Mouse (Mus musculus) midbrain, embryonic 11.5 days (tissue): ENCODE measurements at regions not wholly inside any gene's neighbourhood (a gene's known extent, or its start where the extent isn't known, plus 50 kb on each side); places are given as distances from the start of the nearest gene placed in this dataset.
A peak's percentile ranks its signal among the peaks of the same experiment; 100 is the strongest.

Source experiments
- ATAC-seq: fragments of 200-750 bp; cut with Nextera tagmentation; 2 replicates; pipeline ENCODE4 v1.8.0; 2017; ENCODE audit warnings: moderate TSS enrichment, moderate library complexity; ENCODE audit not compliant: low FRiP score
- DNase-seq: peaks from one replicate; pipeline ENCODE4 v3.0.0; 2015; ENCODE audit warnings: low spot score; ENCODE audit errors: missing footprints
- H3K27ac ChIP-seq: fragments of 300-500 bp; sonication (generic); 2 replicates; pipeline ENCODE4 v1.5.1; 2014; ENCODE audit warnings: low read depth, low read length
- H3K27me3 ChIP-seq: fragments of 300-500 bp; sonication (generic); 2 replicates; pipeline ENCODE4 v1.6.1; 2014; ENCODE audit warnings: mild to moderate bottlenecking, low read length, moderate library complexity, mixed read lengths; ENCODE audit not compliant: control insufficient read depth, insufficient read depth
- H3K36me3 ChIP-seq: fragments of 300-500 bp; sonication (generic); 2 replicates; pipeline ENCODE4 v1.6.1; 2014; ENCODE audit warnings: mild to moderate bottlenecking, low read length, moderate library complexity, mixed read lengths; ENCODE audit not compliant: control insufficient read depth, insufficient read depth
- H3K4me1 ChIP-seq: fragments of 300-500 bp; sonication (generic); 2 replicates; pipeline ENCODE4 v1.6.1; 2014; ENCODE audit warnings: low read length; ENCODE audit not compliant: control insufficient read depth, insufficient read depth
- H3K4me2 ChIP-seq: fragments of 300-500 bp; sonication (generic); 2 replicates; pipeline ENCODE4 v1.6.1; 2014; ENCODE audit warnings: mild to moderate bottlenecking, moderate library complexity
- H3K4me3 ChIP-seq: fragments of 300-500 bp; sonication (generic); 2 replicates; pipeline ENCODE4 v1.5.1; 2014; ENCODE audit warnings: low read depth, low read length
- H3K9ac ChIP-seq: fragments of 300-500 bp; sonication (generic); 2 replicates; pipeline ENCODE4 v1.6.1; 2014; ENCODE audit warnings: low read length
- H3K9me3 ChIP-seq: fragments of 300-500 bp; sonication (generic); 2 replicates; pipeline ENCODE4 v1.6.1; 2016; ENCODE audit warnings: low read length; ENCODE audit not compliant: control insufficient read depth
- WGBS: fragments of 180-500 bp; shearing (Covaris S2); extraction: QIAGEN DNeasy Blood & Tissue Kit; methylation state at CpG from one replicate; pipeline ENCODE4 v1.1.7; 2014; 5-methylcytosine and 5-hydroxymethylcytosine counted together

DNA sequence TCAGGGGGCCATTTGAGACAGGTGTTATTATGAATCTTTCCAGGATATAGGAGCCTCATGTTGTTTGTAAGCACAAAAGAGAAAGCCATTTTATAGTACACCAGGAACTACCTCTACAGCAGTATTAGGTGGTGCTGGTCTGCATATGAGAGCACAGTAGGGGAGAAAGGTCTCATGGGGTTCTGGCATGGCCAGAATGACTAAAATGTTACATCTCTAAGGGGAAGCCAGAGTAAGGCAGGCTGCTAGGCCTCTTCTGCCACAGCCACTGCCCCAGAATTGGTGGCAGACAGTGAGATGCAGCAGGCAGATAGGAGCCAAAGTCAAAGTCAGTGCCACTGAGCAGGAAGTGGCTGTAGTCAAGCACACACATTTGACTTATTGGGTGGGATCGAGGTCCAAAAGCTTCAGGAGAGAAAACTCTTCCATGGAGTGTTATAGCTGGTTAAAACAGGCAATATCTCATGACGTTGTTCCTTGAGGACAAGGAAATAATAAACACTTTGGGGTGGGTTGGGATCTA, 147.2 kb downstream of the Hira start:
- Histone ChIP-seq H3K27ac (no peak overlapping the region), H3K4me1 (no peaks in the 10 kb centered on the region), H3K9me3 (no peaks in the 10 kb centered on the region), H3K4me3 (no peak overlapping the region), H3K36me3 (no peaks in the 10 kb centered on the region), H3K9ac (no peak overlapping the region), H3K4me2 (no peak overlapping the region), H3K27me3 (no peaks in the 10 kb centered on the region)
- ATAC-seq (no peak), DNase-seq (no peak)
- 83% methylated on average over 2 of the region's 2 CpGs for WGBS

DNA sequence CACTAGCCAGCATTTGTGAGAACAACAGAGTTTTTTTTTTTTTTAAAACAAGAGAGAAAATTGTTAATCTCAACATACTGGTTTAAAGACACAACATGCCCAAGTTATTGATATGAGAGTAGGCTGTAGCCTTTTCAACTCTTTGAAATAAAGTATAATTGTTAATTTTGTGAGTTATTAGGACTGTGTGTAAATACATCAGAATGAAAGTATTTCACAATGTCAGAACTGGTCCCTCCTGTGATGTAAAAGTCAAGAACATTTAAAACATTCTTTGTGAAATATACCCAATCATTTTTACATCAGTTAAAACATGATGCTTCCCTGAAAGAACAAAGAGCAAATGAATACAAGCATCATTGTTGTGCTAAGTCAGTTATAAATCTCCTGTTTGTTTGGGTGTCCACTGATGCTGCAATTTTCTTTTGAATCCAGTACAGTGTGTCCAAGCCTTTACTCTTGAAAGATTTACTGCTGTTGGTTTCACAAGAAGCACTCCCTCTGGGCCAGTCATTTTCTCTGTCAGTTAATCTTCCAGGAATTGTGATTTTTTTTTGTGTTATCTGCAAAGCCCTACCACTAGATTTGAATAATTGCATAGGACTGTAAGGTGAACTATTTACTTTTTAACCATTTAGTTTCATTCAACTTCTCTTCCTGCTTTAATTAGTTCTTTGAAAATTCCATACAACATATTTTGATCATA, 148.5 kb downstream of the Hira start:
- ATAC-seq (no peak), DNase-seq (no peak)
- Histone ChIP-seq H3K4me2 (no peak overlapping the region), H3K36me3 (no peaks in the 10 kb centered on the region), H3K4me3 (no peak overlapping the region), H3K9me3 (no peaks in the 10 kb centered on the region), H3K27ac (no peak overlapping the region), H3K4me1 (no peaks in the 10 kb centered on the region), H3K27me3 (no peaks in the 10 kb centered on the region), H3K9ac (no peak overlapping the region)

DNA sequence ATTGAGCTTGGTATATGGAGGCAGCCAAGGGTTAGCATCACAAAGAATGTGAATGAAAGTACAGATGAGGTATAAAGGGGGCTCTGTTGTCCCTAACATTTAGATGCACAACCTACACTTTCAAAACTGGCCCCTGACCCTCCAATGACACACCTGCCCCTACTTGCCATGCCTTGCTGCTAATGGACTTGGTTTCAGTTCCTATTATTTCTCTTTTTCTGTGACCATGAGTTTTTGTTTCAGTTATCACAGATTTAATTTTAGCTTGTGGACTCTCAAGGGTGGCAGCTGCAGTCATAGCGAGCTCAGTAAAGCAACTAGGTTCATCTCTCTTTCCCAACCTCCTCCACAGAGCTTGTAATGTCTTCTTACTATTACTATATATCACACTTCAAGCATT, 150.3 kb downstream of the Hira start:
- DNase-seq (no peak), ATAC-seq (no peak)
- no peaks in the 10 kb centered on the region for H3K36me3 ChIP-seq
- H3K9ac ChIP-seq, result no peak overlapping the region
- WGBS, result 78% methylated on average over 1 of the region's 1 CpGs
- no peak overlapping the region for H3K4me3 ChIP-seq
- no peaks in the 10 kb centered on the region for H3K9me3 ChIP-seq
- no peak overlapping the region for H3K27ac ChIP-seq
- H3K4me1 ChIP-seq, result no peaks in the 10 kb centered on the region
- no peak overlapping the region for H3K4me2 ChIP-seq
- no peaks in the 10 kb centered on the region for H3K27me3 ChIP-seq

DNA sequence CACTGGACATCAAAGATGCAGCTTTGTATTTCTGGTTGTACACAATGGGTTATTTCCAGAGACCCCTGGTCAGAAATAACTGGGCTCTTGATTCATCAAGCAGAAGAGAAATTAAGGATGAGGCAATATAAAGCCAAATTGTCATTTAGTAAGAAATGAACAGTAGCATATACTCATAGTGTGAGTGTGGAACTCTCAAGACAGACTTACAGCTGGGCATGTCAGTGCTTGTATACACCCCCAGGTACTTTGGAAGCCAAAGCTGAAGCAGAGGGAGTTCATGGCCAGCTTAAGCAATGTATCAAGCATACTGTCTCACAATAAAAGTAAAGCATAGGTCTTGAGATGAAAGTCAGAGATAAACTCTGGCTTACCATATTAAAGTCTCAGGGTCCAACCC, 155.7 kb downstream of the Hira start:
- Histone ChIP-seq H3K27me3 (no peaks in the 10 kb centered on the region), H3K4me2 (no peak overlapping the region), H3K27ac (no peak overlapping the region)

DNA sequence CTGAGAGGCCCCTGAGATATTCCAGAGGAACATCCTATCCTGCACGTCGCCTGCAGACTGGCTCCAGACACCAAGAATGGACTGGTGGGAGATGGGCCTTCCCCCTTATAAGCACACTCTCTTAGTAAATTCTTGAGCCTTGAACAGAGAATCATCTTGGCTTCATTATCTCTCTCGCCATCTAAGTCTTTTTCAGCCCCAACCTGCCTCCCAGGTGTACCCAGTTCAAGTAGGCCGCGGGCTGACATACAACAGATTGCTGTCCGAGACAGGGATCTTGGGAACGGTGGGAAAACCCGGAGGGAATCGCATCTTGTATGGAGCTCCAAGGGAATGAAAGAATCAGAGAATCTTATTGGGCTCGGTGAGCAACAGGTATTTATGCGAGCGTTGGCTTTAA, 158.9 kb downstream of the Hira start:
- DNase-seq (peak; percentile 82), ATAC-seq (no peak)
- no peaks in the 10 kb centered on the region for H3K27me3 ChIP-seq
- H3K27ac ChIP-seq, result no peak overlapping the region
- no peaks in the 10 kb centered on the region for H3K9me3 ChIP-seq
- no peaks in the 10 kb centered on the region; the same call in 1 of the 2 replicates for H3K4me1 ChIP-seq
- H3K4me3 ChIP-seq, result no peak overlapping the region
- WGBS, result 73% methylated on average over 12 of the region's 12 CpGs
- no peak overlapping the region for H3K9ac ChIP-seq
- no peak overlapping the region for H3K4me2 ChIP-seq
- H3K36me3 ChIP-seq, result no peaks in the 10 kb centered on the region

More for the DNA sequence above, 155.7 kb downstream of the Hira start:
- H3K36me3 ChIP-seq, result no peaks in the 10 kb centered on the region
- ATAC-seq (no peak), DNase-seq (no peak)
- H3K4me3 ChIP-seq, result no peak overlapping the region
- H3K9me3 ChIP-seq, result no peaks in the 10 kb centered on the region
- H3K4me1 ChIP-seq, result no peaks in the 10 kb centered on the region; the same call in 1 of the 2 replicates
- H3K9ac ChIP-seq, result no peak overlapping the region

DNA sequence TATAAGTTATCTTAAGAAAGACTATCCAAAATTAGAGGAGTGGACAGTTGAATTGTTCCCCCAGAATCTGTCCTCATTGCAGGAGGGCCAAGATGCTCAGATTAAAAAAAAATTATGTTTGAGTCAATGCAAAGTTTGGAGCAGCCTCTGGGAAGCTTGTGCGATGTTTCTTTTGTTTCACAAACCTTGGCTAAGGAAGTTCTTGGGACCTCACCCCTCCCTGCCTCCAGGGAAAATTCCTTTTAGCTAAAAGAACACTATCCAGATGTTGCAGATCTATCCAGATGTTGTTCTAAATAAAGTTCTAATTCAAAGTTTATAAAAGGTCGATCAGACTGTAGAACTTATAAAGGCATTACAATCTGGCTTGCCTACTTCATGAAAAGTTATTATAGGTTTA, 160.8 kb downstream of the Hira start:
- 89% methylated on average over 2 of the region's 2 CpGs for WGBS
- Histone ChIP-seq H3K9me3 (no peaks in the 10 kb centered on the region), H3K36me3 (no peaks in the 10 kb centered on the region), H3K4me2 (no peak overlapping the region), H3K4me3 (no peak overlapping the region), H3K4me1 (no peaks in the 10 kb centered on the region; the same call in 1 of the 2 replicates), H3K9ac (no peak overlapping the region), H3K27me3 (no peaks in the 10 kb centered on the region), H3K27ac (no peak overlapping the region)
- DNase-seq (no peak), ATAC-seq (no peak)

DNA sequence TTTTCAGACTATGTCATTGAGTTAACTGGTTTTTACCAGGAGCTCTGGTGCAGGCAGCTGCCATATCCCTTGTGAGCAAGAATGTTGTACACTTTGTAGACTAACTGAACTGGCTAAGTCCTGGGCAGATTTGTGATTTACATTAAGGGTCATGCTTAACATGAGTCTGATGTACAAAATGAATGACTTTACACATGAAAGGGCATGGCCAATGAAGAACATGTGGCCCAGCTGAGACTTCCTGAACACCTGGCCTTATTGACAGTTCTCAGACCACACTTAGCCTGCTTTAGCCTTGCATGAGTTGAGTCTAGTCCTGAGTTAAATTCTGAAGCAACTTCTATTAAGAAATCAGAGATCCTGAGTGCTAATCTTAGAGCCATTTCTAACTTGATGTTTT, 176.0 kb downstream of the Hira start:
- DNase-seq, result no peak
- H3K36me3 ChIP-seq, result no peaks in the 10 kb centered on the region
- ATAC-seq, result no peak

DNA sequence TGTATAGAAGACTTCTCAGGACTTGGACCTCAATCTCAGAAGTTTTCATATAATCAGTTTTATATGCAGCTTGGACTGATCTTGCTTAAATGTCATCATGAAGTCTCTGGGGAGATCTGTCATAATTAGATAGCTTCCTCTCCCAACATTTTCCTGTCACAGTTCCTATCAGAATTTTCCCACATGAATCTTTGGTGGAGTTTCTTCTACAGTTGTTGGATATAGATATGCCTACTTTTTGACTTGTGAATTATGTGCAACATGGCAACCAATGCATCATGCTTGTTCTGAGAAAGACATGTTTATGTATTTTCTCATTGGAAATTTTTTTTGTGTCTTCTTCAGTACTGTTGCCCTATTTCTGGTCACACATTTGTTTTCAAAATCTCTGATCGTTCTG, 183.5 kb downstream of the Hira start:
- no peak overlapping the region for H3K27ac ChIP-seq
- no peaks in the 10 kb centered on the region for H3K4me1 ChIP-seq
- H3K36me3 ChIP-seq, result no peaks in the 10 kb centered on the region
- H3K4me2 ChIP-seq, result no peak overlapping the region
- no peaks in the 10 kb centered on the region for H3K27me3 ChIP-seq
- ATAC-seq (no peak), DNase-seq (no peak)
- H3K9ac ChIP-seq, result no peak overlapping the region
- no peak overlapping the region for H3K4me3 ChIP-seq
- no peaks in the 10 kb centered on the region for H3K9me3 ChIP-seq
- 74% methylated on average over 1 of the region's 1 CpGs for WGBS

More for the DNA sequence above, 176.0 kb downstream of the Hira start:
- Histone ChIP-seq H3K4me2 (no peak overlapping the region), H3K9me3 (no peaks in the 10 kb centered on the region), H3K4me1 (no peaks in the 10 kb centered on the region), H3K4me3 (no peak overlapping the region), H3K27ac (no peak overlapping the region), H3K27me3 (no peaks in the 10 kb centered on the region), H3K9ac (no peak overlapping the region)

DNA sequence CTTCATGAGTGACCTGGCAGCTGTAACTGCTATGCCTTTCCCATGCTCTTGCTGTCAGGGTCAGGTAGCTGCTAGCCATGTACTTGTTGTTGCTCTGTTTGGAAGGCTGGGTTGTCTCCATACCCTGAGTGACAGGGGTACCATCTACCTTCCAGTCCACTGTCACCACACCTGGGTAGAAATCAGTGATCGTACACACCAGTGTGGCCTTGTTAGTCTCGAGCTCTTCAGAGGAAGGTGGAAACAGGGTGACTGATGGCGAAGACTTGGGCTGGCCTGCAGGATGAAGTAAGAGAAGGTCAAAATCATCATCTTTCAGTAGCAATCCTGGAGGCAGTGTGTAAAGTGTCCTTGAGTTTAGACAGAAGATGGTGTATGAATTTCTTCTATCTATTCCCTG, 185.0 kb downstream of the Hira start:
- WGBS, result 91% methylated on average over 3 of the region's 3 CpGs
- no peak for ATAC-seq

More for the DNA sequence above, 185.0 kb downstream of the Hira start:
- Histone ChIP-seq H3K36me3 (no peaks in the 10 kb centered on the region), H3K4me3 (no peak overlapping the region), H3K27ac (no peak overlapping the region), H3K4me2 (no peak overlapping the region), H3K4me1 (no peaks in the 10 kb centered on the region), H3K9ac (no peak overlapping the region), H3K9me3 (no peaks in the 10 kb centered on the region), H3K27me3 (no peaks in the 10 kb centered on the region)
- no peak for DNase-seq
